Mouse (Mus musculus) skeletal muscle tissue, postnatal 0 days (tissue): ENCODE results near the gene Mycl. TPM values are rescaled to one million over a fixed set of nuclear protein-coding genes. Genes with fewer than 3 reads are reported as not detected.

Source experiments
- polyA plus RNA-seq: library from polyadenylated mRNA; unstranded; fragments of >200 nt; fragmentation: Nextera tagmentation; extraction: Ambion mirVana; gene quantifications from 2 replicates; pipeline ENCODE4 v1.2.1, GENCODE M21; 2015

The Mycl gene
- polyA plus RNA-seq, result 4.6 and 5.8 TPM in 2 replicates

GRCm38 (mm10) chr4:122995404-122996220 is at the start of gene Mycl:
Gene Mycl, plus strand, starts transcription at chr4:122995652.

GRCm38 (mm10) chr4:122961100-122961567 is 34.3 kb upstream of the Mycl start, which contains the start of gene Mfsd2a:
Gene Mfsd2a, minus strand, starts transcription at chr4:122961188.

GRCm38 (mm10) chr4:123016451-123016957 is 21.1 kb downstream of the Mycl start, which contains the start of gene Trit1:
Gene Trit1, plus strand, starts transcription at chr4:123016597.

Other genes with a start within 250 kb of the Mycl start
- gene Ppt1, start 159.4 kb upstream of the Mycl start, polyA plus RNA-seq, result 29.1 and 31.3 TPM in 2 replicates
- 21.5 and 27.4 TPM in 2 replicates for gene Cap1, start 109.6 kb upstream of the Mycl start, polyA plus RNA-seq
- 0.32 and 1.0 TPM in 2 replicates for gene Mfsd2a, start 34.5 kb upstream of the Mycl start, polyA plus RNA-seq
- gene Trit1, start 20.9 kb downstream of the Mycl start, polyA plus RNA-seq, result 12.5 and 12.8 TPM in 2 replicates
- gene Bmp8b, start 109.5 kb downstream of the Mycl start, polyA plus RNA-seq, result 0.17 TPM in 1 of 2 replicates, not detected in the other
- gene Oxct2b, start 120.6 kb downstream of the Mycl start, polyA plus RNA-seq, result not detected in 2 replicates
- 32.2 and 38.3 TPM in 2 replicates for gene Ppie, start 144.3 kb downstream of the Mycl start, polyA plus RNA-seq
- 0.17 and 0.23 TPM in 2 replicates for gene Hpcal4, start 187.6 kb downstream of the Mycl start, polyA plus RNA-seq
- 0.41 and 0.59 TPM in 2 replicates for gene Nt5c1a, start 205.9 kb downstream of the Mycl start, polyA plus RNA-seq
- 10.5 and 11.1 TPM in 2 replicates for gene Heyl, start 237.9 kb downstream of the Mycl start, polyA plus RNA-seq